Mouse (Mus musculus): ENCODE results near the gene Gm21969.

DNA sequence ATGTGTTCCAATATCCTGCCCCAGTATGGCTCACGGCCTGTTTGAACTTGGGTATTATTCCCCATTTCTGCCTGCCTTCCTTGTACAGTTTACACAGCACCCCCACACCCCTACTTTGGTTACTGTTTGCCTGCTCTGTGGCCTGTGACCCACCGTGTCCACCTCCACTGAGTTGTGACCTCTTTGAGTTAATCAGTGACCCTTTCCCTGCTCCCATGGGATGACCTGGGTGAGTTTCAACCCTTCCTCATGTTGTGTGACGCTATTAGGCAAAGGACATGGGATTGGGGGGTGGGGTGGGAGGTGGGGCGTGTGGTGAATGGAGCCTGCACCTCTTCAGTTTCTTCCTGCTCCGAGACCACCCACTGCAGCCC is 21.1 kb downstream of the Gm21969 start:
- TF ChIP-seq CTCF (IDR thresholded peaks at IDR 0.05; ENCODE audit: low read depth) (no peak), EP300 (IDR thresholded peaks at IDR 0.05; ENCODE audit: low read depth) (no peak; the same call in 1 of the 2 replicates)
